Mouse (Mus musculus): ENCODE data around the gene Zmym1.

GRCm38 (mm10) chr4:127023201-127023600 is 37.8 kb downstream of the Zmym1 start:
- no peak for TF ChIP-seq CTCF (IDR thresholded peaks at IDR 0.05; ENCODE audit: low read depth)
- TF ChIP-seq EP300 (IDR thresholded peaks at IDR 0.05; ENCODE audit: low read depth), result no peak

All from liver, postnatal 0 days (tissue).